26 mouse cellular contexts compared by ENCODE assay signal in genomic region chr2:76117219-76117618, GRCm38 (mm10).
DNase-seq lines count a peak whose midpoint lies in the region; ATAC-seq and TF ChIP-seq lines count a peak whose summit lies in the region.
"Had no signal": no experiment of that assay in that cellular context is flagged by ENCODE, and none has a peak within 500 bp of the region (broad histone marks: within the 10 kb centered on the region; RNA-seq: fewer than 3 reads in every experiment).

No protein-coding gene starts in this region.

- H3K36me3 ChIP-seq in heart, embryonic 12.5 days: no peaks in the 10 kb centered on the region
- no peaks in the 10 kb centered on the region for H3K36me3 ChIP-seq in intestine, embryonic 14.5 days (ENCODE audit: control insufficient read depth, insufficient read depth, low read length)
- H3K36me3 ChIP-seq in intestine, embryonic 16.5 days (ENCODE audit: control insufficient read depth, insufficient read depth, low read length): no peaks in the 10 kb centered on the region
- no peaks in the 10 kb centered on the region for H3K36me3 ChIP-seq in kidney, postnatal 0 days (ENCODE audit: insufficient read depth, low read length)
- H3K36me3 ChIP-seq: embryonic facial prominence, embryonic 12.5 days; limb, embryonic 12.5 days; liver, embryonic 15.5 days; midbrain, embryonic 13.5 days; neural tube, embryonic 13.5 days had no signal

- intact Hi-C loops in heart, postnatal 14 days (cut with DNase I): no loop called here

- ATAC-seq in heart, embryonic 12.5 days (ENCODE audit: insufficient number of reproducible peaks, low FRiP score): 0 out of 2 replicates have a peak, but pooled peaks have one; percentile 73
- ATAC-seq in intestine, embryonic 14.5 days (replicated peaks; ENCODE audit: low FRiP score, low TSS enrichment, low read depth): no peak
- ATAC-seq in intestine, embryonic 16.5 days: no peak
- ATAC-seq in kidney, postnatal 0 days (replicated peaks; ENCODE audit: low FRiP score, low read depth): no peak
- ATAC-seq: CD4-positive, CD25-positive, alpha-beta regulatory T cell, adult 4 months; forebrain, embryonic 14.5 days; lung, postnatal 0 days had no signal

- no peaks in the 10 kb centered on the region for H3K9me3 ChIP-seq in heart, embryonic 12.5 days (replicated peaks)
- H3K9me3 ChIP-seq in intestine, embryonic 14.5 days (ENCODE audit: control insufficient read depth, low read length): no peaks in the 10 kb centered on the region
- no peaks in the 10 kb centered on the region for H3K9me3 ChIP-seq in intestine, embryonic 16.5 days (ENCODE audit: control insufficient read depth, low read length)
- no peaks in the 10 kb centered on the region for H3K9me3 ChIP-seq in kidney, postnatal 0 days (replicated peaks; ENCODE audit: low read length)
- H3K9me3 ChIP-seq: embryonic facial prominence, embryonic 12.5 days; limb, embryonic 12.5 days; liver, embryonic 15.5 days; midbrain, embryonic 13.5 days; neural tube, embryonic 13.5 days had no signal

- no peak for DNase-seq in heart, postnatal 14 days
- no peak for DNase-seq in intestine, embryonic 14.5 days (ENCODE audit: low spot score)
- DNase-seq in kidney, postnatal 0 days (ENCODE audit: low spot score): peak; percentile 78
- DNase-seq in kidney, postnatal 36 days: no peak
- DNase-seq in urinary bladder, adult 18-20 months (ENCODE audit: low spot score in 2 of 2): no peak
- DNase-seq: adrenal gland, postnatal 25 days; cerebellum, adult 11-12 months; cerebellum, adult 9-11 months; embryo, embryonic 11 days; gastrocnemius, postnatal 14 days; right cerebral cortex, postnatal 4 days; thymus, adult 18-20 months; thymus, postnatal 25 days had no signal

- H3K27ac ChIP-seq in heart, embryonic 12.5 days (ENCODE audit: poor library complexity, severe bottlenecking): no peak overlapping the region
- 0 out of 2 replicates have a peak overlapping the region, but pooled peaks have one; percentile 27 for H3K27ac ChIP-seq in intestine, embryonic 14.5 days (ENCODE audit: low read depth)
- no peak overlapping the region for H3K27ac ChIP-seq in intestine, embryonic 16.5 days (ENCODE audit: low read length)
- H3K27ac ChIP-seq in kidney, postnatal 0 days: peak overlapping the region; percentile 26; the same call in 1 of the 2 replicates
- H3K27ac ChIP-seq: embryonic facial prominence, embryonic 12.5 days; hindbrain, embryonic 14.5 days; limb, embryonic 12.5 days; liver, embryonic 15.5 days; macrophage; midbrain, embryonic 13.5 days; neural tube, embryonic 13.5 days; stomach, postnatal 0 days had no signal

- H3K4me3 ChIP-seq in heart, embryonic 12.5 days: no peak overlapping the region
- no peak overlapping the region for H3K4me3 ChIP-seq in intestine, embryonic 14.5 days (ENCODE audit: low read depth, low read length)
- no peak overlapping the region for H3K4me3 ChIP-seq in intestine, embryonic 16.5 days (ENCODE audit: low read length)
- H3K4me3 ChIP-seq in kidney, postnatal 0 days (replicated peaks; ENCODE audit: low read depth, low read length): no peak overlapping the region
- H3K4me3 ChIP-seq: embryonic facial prominence, embryonic 12.5 days; limb, embryonic 12.5 days; liver, embryonic 15.5 days; midbrain, embryonic 13.5 days; neural tube, embryonic 13.5 days had no signal

- H3K4me2 ChIP-seq in heart, embryonic 12.5 days: no peak overlapping the region
- no peak overlapping the region for H3K4me2 ChIP-seq in intestine, embryonic 14.5 days (ENCODE audit: low read length)
- no peak overlapping the region for H3K4me2 ChIP-seq in intestine, embryonic 16.5 days (ENCODE audit: low read depth, low read length)
- H3K4me2 ChIP-seq in kidney, postnatal 0 days (ENCODE audit: low read length): no peak overlapping the region
- H3K4me2 ChIP-seq: embryonic facial prominence, embryonic 12.5 days; hindbrain, embryonic 14.5 days; limb, embryonic 12.5 days; liver, embryonic 15.5 days; midbrain, embryonic 13.5 days; neural tube, embryonic 13.5 days had no signal

- no peak overlapping the region for H3K9ac ChIP-seq in heart, embryonic 12.5 days
- H3K9ac ChIP-seq in intestine, embryonic 14.5 days (ENCODE audit: low read length): no peak overlapping the region
- H3K9ac ChIP-seq in intestine, embryonic 16.5 days (ENCODE audit: low read depth, low read length): no peak overlapping the region
- no peak overlapping the region for H3K9ac ChIP-seq in kidney, postnatal 0 days (ENCODE audit: low read depth, low read length)
- H3K9ac ChIP-seq: embryonic facial prominence, embryonic 12.5 days; hindbrain, embryonic 14.5 days; limb, embryonic 12.5 days; liver, embryonic 15.5 days; midbrain, embryonic 13.5 days; neural tube, embryonic 13.5 days had no signal

- no peaks in the 10 kb centered on the region; the same call in 1 of the 2 replicates for H3K4me1 ChIP-seq in heart, embryonic 12.5 days (replicated peaks)
- H3K4me1 ChIP-seq in intestine, embryonic 14.5 days (replicated peaks; ENCODE audit: control insufficient read depth, insufficient read depth, low read length): 0 out of 2 replicates have a peak, but pooled peaks cover 5% of the 10 kb centered on the region
- H3K4me1 ChIP-seq in intestine, embryonic 16.5 days (ENCODE audit: control insufficient read depth, insufficient read depth, low read length): no peaks in the 10 kb centered on the region
- no peaks in the 10 kb centered on the region for H3K4me1 ChIP-seq in kidney, postnatal 0 days (replicated peaks; ENCODE audit: insufficient read depth, low read length)
- H3K4me1 ChIP-seq: liver, embryonic 15.5 days; midbrain, embryonic 13.5 days; neural tube, embryonic 13.5 days had no signal

- no peaks in the 10 kb centered on the region for H3K27me3 ChIP-seq in heart, embryonic 12.5 days (replicated peaks)
- H3K27me3 ChIP-seq in intestine, embryonic 14.5 days (replicated peaks; ENCODE audit: control insufficient read depth, insufficient read depth, low read length): no peaks in the 10 kb centered on the region
- H3K27me3 ChIP-seq in intestine, embryonic 16.5 days (replicated peaks; ENCODE audit: control insufficient read depth, insufficient read depth, low read length): no peaks in the 10 kb centered on the region
- H3K27me3 ChIP-seq in kidney, postnatal 0 days (ENCODE audit: insufficient read depth, low read length): no peaks in the 10 kb centered on the region
- H3K27me3 ChIP-seq: embryonic facial prominence, embryonic 12.5 days; limb, embryonic 12.5 days; liver, embryonic 15.5 days; midbrain, embryonic 13.5 days; neural tube, embryonic 13.5 days had no signal

- WGBS in heart, embryonic 12.5 days: 71% methylated on average over 1 of the region's 1 CpGs
- 79% methylated on average over 1 of the region's 1 CpGs for WGBS in intestine, embryonic 14.5 days
- 79% methylated on average over 1 of the region's 1 CpGs for WGBS in intestine, embryonic 16.5 days
- WGBS in kidney, postnatal 0 days: 69% methylated on average over 1 of the region's 1 CpGs

- TF ChIP-seq CTCF in kidney, postnatal 0 days (IDR thresholded peaks at IDR 0.05; ENCODE audit: low read depth): no peak

Comparison
In these comparisons a context has a peak if more than half of its experiments do, and no peak if none do; other contexts are left out.
1. H3K27ac ChIP-seq: peak in intestine, embryonic 14.5 days (single experiment) and kidney, postnatal 0 days (single experiment); none in heart, embryonic 12.5 days (single experiment) and intestine, embryonic 16.5 days (single experiment).